ENCODE assay signal across 9 mouse cellular contexts in the genomic region with DNA sequence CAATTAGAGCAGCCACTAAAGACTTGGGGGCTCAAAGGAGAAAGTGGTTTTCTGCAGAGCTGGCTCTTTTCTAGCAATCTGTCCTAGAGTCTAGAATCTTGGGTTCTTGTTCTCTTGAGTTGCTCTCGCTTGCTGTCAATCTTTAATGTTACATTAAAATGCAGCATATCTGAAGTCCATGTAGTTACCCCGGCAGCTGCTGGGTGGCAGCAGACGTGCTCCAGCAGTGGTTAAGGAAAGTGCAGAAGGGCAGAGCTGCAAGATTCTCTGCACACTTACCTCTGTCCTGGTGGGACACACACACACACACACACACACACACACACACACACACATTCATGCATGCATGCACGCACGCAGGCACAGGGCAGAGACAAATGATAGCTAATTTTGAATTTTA.
DNase-seq lines count a peak whose midpoint lies in the region; ATAC-seq and TF ChIP-seq lines count a peak whose summit lies in the region.
"Had no signal": no experiment of that assay in that cellular context is flagged by ENCODE, and none has a peak within 500 bp of the region (broad histone marks: within the 10 kb centered on the region; RNA-seq: fewer than 3 reads in every experiment).

No protein-coding gene starts in this region.

- H3K9me3 ChIP-seq in hindbrain, embryonic 11.5 days (ENCODE audit: control insufficient read depth, low read length) = no peaks in the 10 kb centered on the region
- no peaks in the 10 kb centered on the region for H3K9me3 ChIP-seq in hindbrain, embryonic 10.5 days
- H3K9me3 ChIP-seq in ES-E14 (ENCODE audit: control insufficient read depth, insufficient read depth, low read depth, low read length) = no peaks in the 10 kb centered on the region
- H3K9me3 ChIP-seq in intestine, embryonic 16.5 days (ENCODE audit: control insufficient read depth, low read length) = no peaks in the 10 kb centered on the region
- H3K9me3 ChIP-seq: neural tube, embryonic 12.5 days had no signal

- H3K27ac ChIP-seq in hindbrain, embryonic 11.5 days (ENCODE audit: low read depth, low read length) = no peak overlapping the region
- no peak overlapping the region for H3K27ac ChIP-seq in hindbrain, embryonic 10.5 days
- H3K27ac ChIP-seq in ES-E14 (ENCODE audit: insufficient read depth, low read depth, low read length, poor library complexity, severe bottlenecking) = no peak overlapping the region
- no peak overlapping the region for H3K27ac ChIP-seq in intestine, embryonic 16.5 days (ENCODE audit: low read length)
- H3K27ac ChIP-seq: neural tube, embryonic 12.5 days had no signal

- no peaks in the 10 kb centered on the region for H3K36me3 ChIP-seq in hindbrain, embryonic 11.5 days (ENCODE audit: control insufficient read depth, insufficient read depth, low read length)
- H3K36me3 ChIP-seq in hindbrain, embryonic 10.5 days = no peaks in the 10 kb centered on the region
- H3K36me3 ChIP-seq in ES-E14 (ENCODE audit: control insufficient read depth, insufficient read depth, low read length, poor library complexity, severe bottlenecking) = no peaks in the 10 kb centered on the region
- H3K36me3 ChIP-seq in intestine, embryonic 16.5 days (ENCODE audit: control insufficient read depth, insufficient read depth, low read length) = no peaks in the 10 kb centered on the region
- H3K36me3 ChIP-seq: neural tube, embryonic 12.5 days had no signal

- H3K27me3 ChIP-seq in hindbrain, embryonic 11.5 days (ENCODE audit: control insufficient read depth, insufficient read depth, low read length) = no peaks in the 10 kb centered on the region
- H3K27me3 ChIP-seq in hindbrain, embryonic 10.5 days (ENCODE audit: insufficient read depth, poor library complexity, severe bottlenecking) = no peaks in the 10 kb centered on the region
- H3K27me3 ChIP-seq in intestine, embryonic 16.5 days (replicated peaks; ENCODE audit: control insufficient read depth, insufficient read depth, low read length) = no peaks in the 10 kb centered on the region
- H3K27me3 ChIP-seq: neural tube, embryonic 12.5 days had no signal

- H3K4me2 ChIP-seq in hindbrain, embryonic 11.5 days (replicated peaks; ENCODE audit: low read depth, low read length) = no peak overlapping the region
- H3K4me2 ChIP-seq in intestine, embryonic 16.5 days (ENCODE audit: low read depth, low read length) = no peak overlapping the region
- H3K4me2 ChIP-seq: neural tube, embryonic 12.5 days had no signal

- ATAC-seq in hindbrain, embryonic 11.5 days (ENCODE audit: low FRiP score) = no peak
- no peak for ATAC-seq in intestine, embryonic 16.5 days

- H3K9ac ChIP-seq in hindbrain, embryonic 11.5 days (ENCODE audit: low read depth, low read length) = no peak overlapping the region
- H3K9ac ChIP-seq in ES-E14 (ENCODE audit: insufficient read depth, low read depth, low read length, poor library complexity, severe bottlenecking) = no peak overlapping the region
- H3K9ac ChIP-seq in intestine, embryonic 16.5 days (ENCODE audit: low read depth, low read length) = no peak overlapping the region
- H3K9ac ChIP-seq: neural tube, embryonic 12.5 days had no signal

- H3K4me1 ChIP-seq in hindbrain, embryonic 11.5 days (replicated peaks; ENCODE audit: control insufficient read depth, insufficient read depth, low read length) = no peaks in the 10 kb centered on the region
- no peaks in the 10 kb centered on the region for H3K4me1 ChIP-seq in hindbrain, embryonic 10.5 days (replicated peaks)
- H3K4me1 ChIP-seq in ES-E14 (ENCODE audit: control insufficient read depth in 2 of 2, insufficient read depth in 2 of 2, low read length in 2 of 2, poor library complexity in 1 of 2) = peaks cover 0 to 2% of the 10 kb centered on the region in 2 experiments; a peak in 1 of 4 replicates
- no peaks in the 10 kb centered on the region for H3K4me1 ChIP-seq in intestine, embryonic 16.5 days (ENCODE audit: control insufficient read depth, insufficient read depth, low read length)
- H3K4me1 ChIP-seq: neural tube, embryonic 12.5 days had no signal

- WGBS in hindbrain, embryonic 11.5 days = 66% methylated on average over 5 of the region's 5 CpGs
- 71% methylated on average over 5 of the region's 5 CpGs for WGBS in hindbrain, embryonic 10.5 days
- WGBS in intestine, embryonic 16.5 days = 64% methylated on average over 5 of the region's 5 CpGs

- H3K4me3 ChIP-seq in hindbrain, embryonic 11.5 days (ENCODE audit: low read depth, low read length) = no peak overlapping the region
- H3K4me3 ChIP-seq in hindbrain, embryonic 10.5 days = no peak overlapping the region
- no peak overlapping the region for H3K4me3 ChIP-seq in ES-E14 (ENCODE audit: insufficient read depth in 1 of 2, low read depth in 1 of 2, low read length in 2 of 2, poor library complexity in 1 of 2, severe bottlenecking in 1 of 2)
- H3K4me3 ChIP-seq in intestine, embryonic 16.5 days (ENCODE audit: low read length) = no peak overlapping the region
- H3K4me3 ChIP-seq: neural tube, embryonic 12.5 days had no signal

- DNase-seq in hindbrain, embryonic 11.5 days (ENCODE audit: low spot score) = peak; percentile 15
- DNase-seq in hindbrain, embryonic 10.5 days (ENCODE audit: low spot score) = no peak
- DNase-seq in 3134 (ENCODE audit: extremely low read depth, insufficient read length, low spot score) (peak; percentile 37), ES-E14 (ENCODE audit: low read depth, low spot score) (no peak)
- peak; percentile 51 to 61 for DNase-seq in kidney, postnatal 4 days
- DNase-seq in testis, postnatal 10 days (ENCODE audit: low spot score) = peak; percentile 46
- DNase-seq in spleen, postnatal 14 days (ENCODE audit: low spot score in 2 of 2) = no peak

- in situ Hi-C loops in ES-E14 (cut with MboI; ENCODE audit: low sequenced_read_pairs in 2 of 2, unreplicated experiment in 2 of 2) = no loop called here

TF ChIP-seq in ES-E14, 5 proteins besides CTCF, POLR2A, EP300 and RAD21:
- TF ChIP-seq MAFK (IDR thresholded peaks at IDR 0.05; ENCODE audit: insufficient read depth, low read depth, low read length) (no peak), ZC3H11A (IDR thresholded peaks at IDR 0.05; ENCODE audit: borderline replicate concordance, low read depth, low read length) (0 out of 2 replicates have a peak, but pooled peaks have one; percentile 7)
TF ChIP-seq in ES-E14: peak in this region for 1.

Comparison
In these comparisons a context has a peak if more than half of its experiments do, and no peak if none do; other contexts are left out.
1. DNase-seq: peak in hindbrain, embryonic 11.5 days (single experiment), 3134 (single experiment), kidney, postnatal 4 days (2 of 2) and testis, postnatal 10 days (single experiment); none in hindbrain, embryonic 10.5 days (single experiment), ES-E14 (single experiment) and spleen, postnatal 14 days (0 of 2).